Mouse (Mus musculus): ENCODE measurements around the gene Cul9. TPM values are rescaled to one million over a fixed set of nuclear protein-coding genes. Genes with fewer than 3 reads are reported as not detected.
"Not testable (repeated sequence)": the region's sequence is repeated elsewhere in the genome, so short reads cannot be mapped to it uniquely, and the experiment has no call there.

Cul9 gene
- polyA plus RNA-seq, 1 experiment, result 14.9 TPM

DNA sequence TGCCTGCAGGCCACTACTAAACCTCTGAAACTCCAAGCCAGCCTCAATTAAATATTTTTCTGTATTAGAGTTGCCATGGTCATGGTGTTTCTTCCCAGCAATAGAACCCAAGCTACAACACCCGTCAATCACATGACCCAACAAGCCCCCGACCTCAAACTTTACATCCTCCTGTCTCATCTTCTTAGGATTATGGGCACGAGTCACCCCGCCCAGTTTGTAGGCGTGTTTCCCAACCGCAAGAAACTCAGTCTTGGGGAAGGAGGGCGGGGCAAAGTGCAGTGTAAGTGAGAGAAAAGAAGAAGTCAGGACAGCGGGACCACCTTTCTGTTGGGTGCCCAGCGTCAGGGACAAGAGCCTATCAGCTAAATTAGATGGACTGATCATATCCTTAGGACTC, 42.0 kb upstream of the Cul9 start:
- peaks cover 10% of the 10 kb centered on the region for H3K4me1 ChIP-seq (ENCODE audit: control insufficient read depth, insufficient read depth, low read length)
- 7% methylated on average over 9 of the region's 9 CpGs for WGBS
- TF ChIP-seq POLR2A (IDR thresholded peaks at IDR 0.05; ENCODE audit: borderline replicate concordance, control insufficient read depth, low read depth, low read length) (no peak), CTCF (IDR thresholded peaks at IDR 0.05; ENCODE audit: control insufficient read depth, insufficient read depth, low read length) (no peak)
- H3K27ac ChIP-seq (ENCODE audit: control insufficient read depth, insufficient read depth, low read depth, low read length, poor library complexity), result no peak overlapping the region
- no peak overlapping the region for H3K4me3 ChIP-seq (replicated peaks; ENCODE audit: control insufficient read depth, low read depth, low read length)

DNA sequence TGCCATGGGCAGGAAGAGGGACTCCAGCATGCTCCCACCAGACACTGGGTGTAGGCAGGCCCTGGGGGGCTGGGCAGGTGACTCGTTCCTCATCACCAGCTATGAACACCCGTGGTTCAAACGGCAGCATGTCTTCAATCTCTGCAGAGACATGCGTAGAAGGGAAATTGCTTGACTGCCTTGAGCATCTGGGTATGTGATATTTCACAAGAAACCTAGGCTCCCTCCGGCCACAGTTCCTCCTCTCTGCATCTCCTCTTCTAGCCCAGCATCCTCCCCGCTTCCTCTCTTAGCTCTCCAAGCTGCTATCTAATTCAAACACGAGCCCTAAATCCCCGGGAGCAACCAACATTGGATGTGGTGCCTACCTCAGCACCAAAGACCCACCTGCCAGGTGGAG, 40.1 kb upstream of the Cul9 start:
- Histone ChIP-seq H3K4me1 (ENCODE audit: control insufficient read depth, insufficient read depth, low read length) (peaks cover 10% of the 10 kb centered on the region), H3K27ac (ENCODE audit: control insufficient read depth, insufficient read depth, low read depth, low read length, poor library complexity) (no peak overlapping the region), H3K4me3 (replicated peaks; ENCODE audit: control insufficient read depth, low read depth, low read length) (no peak overlapping the region)
- WGBS, result 43% methylated on average over 8 of the region's 8 CpGs
- no peak for TF ChIP-seq CTCF (IDR thresholded peaks at IDR 0.05; ENCODE audit: control insufficient read depth, insufficient read depth, low read length)
- TF ChIP-seq POLR2A (IDR thresholded peaks at IDR 0.05; ENCODE audit: borderline replicate concordance, control insufficient read depth, low read depth, low read length), result no peak

DNA sequence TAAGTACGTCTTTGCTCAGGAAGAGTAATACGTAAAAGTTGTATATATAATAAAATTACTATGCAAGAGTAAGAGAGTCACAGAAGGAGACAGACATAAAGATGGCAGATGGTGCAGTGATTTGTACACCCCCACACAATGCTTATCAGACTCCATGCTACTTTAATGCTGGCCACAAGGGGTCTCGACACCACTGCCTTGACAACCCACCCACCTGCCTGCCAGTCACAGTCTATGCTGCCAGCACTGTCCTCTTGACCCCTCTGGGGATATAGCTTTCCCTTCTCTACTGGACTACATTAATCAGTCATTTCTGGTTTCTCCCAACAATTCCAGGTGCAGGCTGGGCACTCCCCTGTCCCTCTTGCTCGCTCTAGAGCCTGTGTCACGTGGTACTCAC, 32.5 kb upstream of the Cul9 start:
- TF ChIP-seq CTCF (IDR thresholded peaks at IDR 0.05; ENCODE audit: control insufficient read depth, insufficient read depth, low read length) (no peak), POLR2A (IDR thresholded peaks at IDR 0.05; ENCODE audit: borderline replicate concordance, control insufficient read depth, low read depth, low read length) (no peak)
- no peak overlapping the region for H3K4me3 ChIP-seq (replicated peaks; ENCODE audit: control insufficient read depth, low read depth, low read length)
- no peaks in the 10 kb centered on the region for H3K4me1 ChIP-seq (ENCODE audit: control insufficient read depth, insufficient read depth, low read length)
- H3K27ac ChIP-seq (ENCODE audit: control insufficient read depth, insufficient read depth, low read depth, low read length, poor library complexity), result no peak overlapping the region
- WGBS, result 82% methylated on average over 5 of the region's 5 CpGs

DNA sequence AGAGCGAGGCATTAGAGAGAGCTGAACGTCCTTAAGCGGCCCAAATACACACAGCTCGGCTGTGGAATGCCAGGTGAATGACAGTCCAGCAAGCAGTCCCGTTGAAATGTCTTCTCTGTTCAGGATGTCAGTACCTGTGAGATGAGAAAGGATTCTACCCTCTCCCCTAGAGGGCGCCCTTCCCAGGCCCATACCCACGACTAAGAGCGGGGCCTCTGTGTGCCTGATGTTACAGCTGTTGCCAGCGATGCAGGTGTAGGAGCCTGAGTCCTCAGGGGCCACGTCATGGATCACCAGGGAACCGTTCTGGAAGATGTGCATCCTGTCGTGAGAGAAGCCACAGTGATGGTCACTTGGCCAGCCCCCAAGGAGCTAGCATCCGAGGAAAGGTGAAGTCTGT, 29.9 kb upstream of the Cul9 start:
- H3K4me1 ChIP-seq (ENCODE audit: control insufficient read depth, insufficient read depth, low read length), result no peaks in the 10 kb centered on the region
- TF ChIP-seq CTCF (IDR thresholded peaks at IDR 0.05; ENCODE audit: control insufficient read depth, insufficient read depth, low read length) (peak; percentile 58), POLR2A (IDR thresholded peaks at IDR 0.05; ENCODE audit: borderline replicate concordance, control insufficient read depth, low read depth, low read length) (no peak)
- no peak overlapping the region for H3K27ac ChIP-seq (ENCODE audit: control insufficient read depth, insufficient read depth, low read depth, low read length, poor library complexity)
- WGBS, result 68% methylated on average over 13 of the region's 13 CpGs
- H3K4me3 ChIP-seq (replicated peaks; ENCODE audit: control insufficient read depth, low read depth, low read length), result no peak overlapping the region

DNA sequence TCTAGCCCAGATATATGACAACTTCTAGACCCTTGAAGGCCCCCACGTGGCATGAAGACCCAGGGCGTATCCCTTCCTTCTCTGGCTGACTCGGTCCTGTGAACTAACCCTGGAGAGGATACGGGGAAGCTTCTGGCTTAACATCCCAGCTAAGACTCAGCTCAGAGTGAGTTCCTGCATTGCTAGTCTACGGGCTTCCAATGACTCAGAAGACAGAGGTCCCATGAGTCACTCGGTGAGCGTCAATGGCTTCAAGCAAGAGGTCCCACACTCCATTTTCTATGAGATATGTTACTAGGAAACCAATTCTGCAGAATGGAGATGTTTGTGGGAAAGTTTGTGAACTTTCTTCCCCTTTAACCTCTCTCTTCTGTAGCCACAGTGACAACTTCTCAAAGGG, 28.3 kb upstream of the Cul9 start:
- TF ChIP-seq CTCF (IDR thresholded peaks at IDR 0.05; ENCODE audit: control insufficient read depth, insufficient read depth, low read length), result no peak
- no peak for TF ChIP-seq POLR2A (IDR thresholded peaks at IDR 0.05; ENCODE audit: borderline replicate concordance, control insufficient read depth, low read depth, low read length)
- no peak overlapping the region for H3K4me3 ChIP-seq (replicated peaks; ENCODE audit: control insufficient read depth, low read depth, low read length)
- 83% methylated on average over 7 of the region's 7 CpGs for WGBS

DNA sequence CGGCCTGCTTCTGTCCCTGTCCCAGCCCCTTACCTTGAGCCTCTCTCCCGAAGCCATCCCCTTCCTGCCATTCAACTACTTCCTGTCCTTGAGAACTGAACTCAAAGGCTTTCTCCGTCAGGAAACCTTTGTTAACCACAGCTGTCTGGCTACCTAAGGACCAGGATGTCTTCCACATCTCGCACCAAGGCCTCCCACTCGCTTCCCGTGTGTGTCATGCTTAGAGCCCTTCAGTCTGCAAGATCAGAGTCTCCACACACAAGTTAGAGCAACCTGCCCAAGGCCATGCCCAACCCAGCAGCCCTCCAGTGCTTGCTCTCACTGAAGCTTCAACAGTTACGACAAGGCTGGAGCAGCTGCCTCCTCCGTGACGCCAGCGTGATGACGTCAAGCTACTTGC, 24.8 kb upstream of the Cul9 start:
- Histone ChIP-seq H3K27ac (ENCODE audit: control insufficient read depth, insufficient read depth, low read depth, low read length, poor library complexity) (no peak overlapping the region), H3K4me3 (replicated peaks; ENCODE audit: control insufficient read depth, low read depth, low read length) (no peak overlapping the region), H3K4me1 (ENCODE audit: control insufficient read depth, insufficient read depth, low read length) (no peaks in the 10 kb centered on the region)
- TF ChIP-seq POLR2A (IDR thresholded peaks at IDR 0.05; ENCODE audit: borderline replicate concordance, control insufficient read depth, low read depth, low read length) (no peak), CTCF (IDR thresholded peaks at IDR 0.05; ENCODE audit: control insufficient read depth, insufficient read depth, low read length) (no peak)
- WGBS, result 79% methylated on average over 11 of the region's 11 CpGs

More for the DNA sequence above, 28.3 kb upstream of the Cul9 start:
- Histone ChIP-seq H3K27ac (ENCODE audit: control insufficient read depth, insufficient read depth, low read depth, low read length, poor library complexity) (no peak overlapping the region), H3K4me1 (ENCODE audit: control insufficient read depth, insufficient read depth, low read length) (no peaks in the 10 kb centered on the region)

DNA sequence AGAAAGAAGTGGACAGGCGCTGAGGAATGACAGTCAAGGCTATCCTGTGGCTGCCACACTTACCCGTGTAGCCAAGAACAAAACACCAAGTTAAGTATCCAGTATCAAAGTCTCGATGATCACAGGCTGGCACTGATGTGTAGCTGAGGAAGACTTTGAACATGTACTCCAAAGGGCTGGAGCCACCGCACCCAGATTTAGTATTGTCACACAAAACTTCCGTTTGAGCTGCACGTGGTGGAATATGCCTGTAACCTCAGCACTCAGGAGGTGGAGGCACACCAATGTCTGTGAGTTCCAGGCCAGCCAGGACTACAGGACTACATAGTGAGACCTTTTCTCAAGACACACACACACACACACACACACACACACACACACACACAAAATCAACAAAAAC, 13.0 kb upstream of the Cul9 start:
- Histone ChIP-seq H3K4me1 (ENCODE audit: control insufficient read depth, insufficient read depth, low read length) (no peaks in the 10 kb centered on the region; the same call in 1 of the 2 replicates), H3K4me3 (replicated peaks; ENCODE audit: control insufficient read depth, low read depth, low read length) (no peak overlapping the region), H3K27ac (ENCODE audit: control insufficient read depth, insufficient read depth, low read depth, low read length, poor library complexity) (no peak overlapping the region)
- 78% methylated on average over 6 of the region's 6 CpGs for WGBS
- no peak for TF ChIP-seq CTCF (IDR thresholded peaks at IDR 0.05; ENCODE audit: control insufficient read depth, insufficient read depth, low read length)
- TF ChIP-seq POLR2A (IDR thresholded peaks at IDR 0.05; ENCODE audit: borderline replicate concordance, control insufficient read depth, low read depth, low read length), result no peak

DNA sequence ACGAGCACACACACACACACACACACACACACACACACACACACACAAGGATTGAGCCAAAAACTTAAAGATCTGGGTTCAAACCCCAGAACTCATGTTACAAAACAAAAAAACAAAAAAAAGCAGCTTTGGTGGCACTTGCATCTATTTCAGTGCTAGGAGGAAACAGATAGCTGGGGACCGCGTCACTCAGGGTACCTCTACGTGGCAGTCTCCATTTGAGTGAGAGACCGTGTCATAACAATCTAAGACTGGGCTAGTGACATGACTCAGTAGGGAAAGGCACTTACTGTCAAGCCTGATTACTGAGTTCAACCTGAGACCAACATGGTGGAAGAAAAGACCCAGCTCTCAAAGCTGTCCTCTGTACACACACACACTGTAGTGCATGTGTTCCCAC, 12.0 kb upstream of the Cul9 start:
- TF ChIP-seq POLR2A (IDR thresholded peaks at IDR 0.05; ENCODE audit: borderline replicate concordance, control insufficient read depth, low read depth, low read length), result no peak
- no peak for TF ChIP-seq CTCF (IDR thresholded peaks at IDR 0.05; ENCODE audit: control insufficient read depth, insufficient read depth, low read length)
- 45% methylated on average over 5 of the region's 5 CpGs for WGBS
- no peak overlapping the region for H3K4me3 ChIP-seq (replicated peaks; ENCODE audit: control insufficient read depth, low read depth, low read length)
- H3K4me1 ChIP-seq (ENCODE audit: control insufficient read depth, insufficient read depth, low read length), result peaks cover 1% of the 10 kb centered on the region; the same call in 1 of the 2 replicates
- H3K27ac ChIP-seq (ENCODE audit: control insufficient read depth, insufficient read depth, low read depth, low read length, poor library complexity), result no peak overlapping the region

DNA sequence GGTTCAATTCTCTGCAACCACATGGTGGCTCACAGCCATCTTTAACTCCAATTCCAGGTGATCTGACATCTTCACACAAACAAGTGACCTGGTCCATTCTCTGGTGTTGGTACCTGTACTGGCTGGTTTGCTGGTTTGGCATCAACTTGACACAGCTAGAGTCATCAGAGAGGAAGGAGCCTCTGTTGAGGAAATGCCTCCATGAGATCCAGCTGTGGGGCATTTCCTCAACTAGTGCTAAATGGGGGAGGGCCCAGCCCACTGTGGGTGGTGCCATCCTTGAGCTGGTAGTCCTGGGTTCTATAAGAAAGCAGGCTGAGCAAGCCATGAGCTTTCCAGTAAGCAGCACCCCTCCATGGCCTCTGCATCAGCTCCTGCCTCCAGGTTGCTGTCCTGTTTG, 11.1 kb upstream of the Cul9 start:
- H3K27ac ChIP-seq (ENCODE audit: control insufficient read depth, insufficient read depth, low read depth, low read length, poor library complexity); H3K4me3 ChIP-seq (replicated peaks; ENCODE audit: control insufficient read depth, low read depth, low read length); H3K4me1 ChIP-seq (ENCODE audit: control insufficient read depth, insufficient read depth, low read length): not testable (repeated sequence)

Data from bone marrow, adult 2 months (tissue).